Mouse (Mus musculus) megakaryocyte, embryonic 14.5 days (primary cell): ENCODE measurements around the gene Syne1.

Source experiments
- FLI1 ChIP-seq: IDR thresholded peaks from 2 replicates; pipeline ENCODE4 v1.6.1; 2012; ENCODE audit warnings: low read length, inconsistent platforms, mixed read lengths
- GATA1 ChIP-seq: IDR thresholded peaks from 3 replicates; pipeline ENCODE4 v1.6.1; 2012; ENCODE audit warnings: mixed read lengths, low read length, inconsistent platforms, borderline replicate concordance

DNA sequence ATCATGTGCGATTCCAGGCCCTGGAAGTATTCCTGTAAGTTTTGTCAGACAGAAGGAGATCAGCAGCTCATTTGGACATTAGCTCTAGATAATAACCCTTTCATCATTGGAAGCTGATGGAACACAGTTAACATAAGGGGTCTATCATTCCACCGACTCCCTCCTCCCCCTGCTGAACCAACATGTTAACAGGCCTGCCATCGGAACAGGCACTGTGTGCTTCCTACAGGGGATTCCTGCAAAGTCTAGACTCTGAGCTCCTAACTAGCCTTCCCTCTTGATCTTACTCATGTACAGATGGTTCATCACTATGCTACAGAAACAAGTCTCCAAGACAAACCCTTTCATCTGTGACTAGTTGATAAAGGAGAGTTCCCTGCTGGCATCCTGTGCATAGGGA, 419.2 kb downstream of the Syne1 start:
- TF ChIP-seq FLI1 (no peak), GATA1 (no peak)
